Comparison of ENCODE assay signal across 27 mouse cellular contexts in the genomic region with DNA sequence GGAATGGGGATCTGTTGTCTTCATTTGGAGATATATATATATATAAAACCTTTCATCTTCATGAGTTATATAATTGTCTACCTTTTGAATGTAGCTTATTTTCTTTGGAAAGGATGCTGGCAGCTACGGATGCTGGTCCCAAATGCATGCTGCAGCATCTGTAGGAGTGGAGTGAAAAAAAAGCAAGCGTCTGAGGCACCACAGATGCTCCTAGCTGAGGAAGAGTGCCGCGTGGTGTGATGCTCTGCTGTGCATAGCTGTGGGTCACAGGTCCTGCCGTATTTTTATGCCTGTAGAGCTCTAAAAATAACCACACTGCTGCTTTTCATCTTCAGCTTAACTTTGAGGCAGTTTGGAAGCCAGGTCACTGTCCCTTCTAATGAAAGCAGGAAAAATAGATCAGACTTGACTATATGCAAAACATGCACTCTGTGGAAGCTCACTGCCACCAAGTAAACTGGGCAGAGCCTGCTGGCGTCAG. TPM values are rescaled to one million over a fixed set of nuclear protein-coding genes. Genes with fewer than 3 reads are reported as not detected.
"Had no signal": no experiment of that assay in that cellular context is flagged by ENCODE, and none has a peak within 500 bp of the region (broad histone marks: within the 10 kb centered on the region; RNA-seq: fewer than 3 reads in every experiment).

Rd3l (minus strand) TSS at position 431 of the 481 bp plus-strand sequence.

- DNase-seq: kidney, postnatal 14 days; kidney, postnatal 4 days; left cerebral cortex, postnatal 4 days; liver, postnatal 0 days; lung, postnatal 10 days; lung, postnatal 36 days; right cerebral cortex, postnatal 25 days; spleen, adult 18-20 months; thymus, postnatal 25 days had no signal

- H3K27me3 ChIP-seq: limb, embryonic 15.5 days; lung, embryonic 15.5 days; midbrain, embryonic 13.5 days; neural tube, embryonic 13.5 days; stomach, embryonic 15.5 days had no signal

- H3K27ac ChIP-seq: limb, embryonic 12.5 days; limb, embryonic 15.5 days; liver, embryonic 14.5 days; lung, embryonic 15.5 days; midbrain, embryonic 10.5 days; midbrain, embryonic 13.5 days; neural tube, embryonic 13.5 days; stomach, embryonic 15.5 days had no signal

- H3K9me3 ChIP-seq: limb, embryonic 12.5 days; limb, embryonic 15.5 days; lung, embryonic 15.5 days; megakaryocyte, embryonic 14.5 days; midbrain, embryonic 10.5 days; midbrain, embryonic 13.5 days; neural tube, embryonic 13.5 days; stomach, embryonic 15.5 days had no signal

- H3K36me3 ChIP-seq: limb, embryonic 12.5 days; limb, embryonic 15.5 days; lung, embryonic 15.5 days; midbrain, embryonic 10.5 days; midbrain, embryonic 13.5 days; neural tube, embryonic 13.5 days; stomach, embryonic 15.5 days had no signal

- H3K4me2 ChIP-seq: limb, embryonic 12.5 days; limb, embryonic 15.5 days; liver, embryonic 11.5 days; lung, embryonic 15.5 days; midbrain, embryonic 13.5 days; neural tube, embryonic 13.5 days; stomach, embryonic 15.5 days had no signal

- ATAC-seq: liver, postnatal 0 days; midbrain, embryonic 13.5 days; midbrain, embryonic 16.5 days had no signal

- H3K4me3 ChIP-seq: limb, embryonic 12.5 days; limb, embryonic 15.5 days; lung, embryonic 15.5 days; megakaryocyte, embryonic 14.5 days; midbrain, embryonic 10.5 days; midbrain, embryonic 13.5 days; myocyte; neural tube, embryonic 13.5 days; stomach, embryonic 15.5 days had no signal

- H3K9ac ChIP-seq: limb, embryonic 12.5 days; limb, embryonic 15.5 days; liver, embryonic 14.5 days; liver, postnatal 0 days; lung, embryonic 15.5 days; midbrain, embryonic 13.5 days; neural tube, embryonic 13.5 days; stomach, embryonic 15.5 days had no signal

RNA-seq across cellular contexts. Expression of gene Rd3l, which starts in this region (rescaled TPM):
- total RNA-seq: left cerebral cortex, adult 8-10 months; left cerebral cortex, postnatal 14 days; left cerebral cortex, postnatal 4 days; monocyte, adult 5-6 weeks; neutrophil, adult 5-6 weeks had no signal
- polyA plus RNA-seq: kidney, embryonic 16.5 days; limb, embryonic 12.5 days; limb, embryonic 15.5 days; liver, embryonic 11.5 days; liver, embryonic 14.5 days; liver, postnatal 0 days; lung, embryonic 15.5 days; midbrain, embryonic 10.5 days; midbrain, embryonic 13.5 days; midbrain, embryonic 16.5 days; myocyte; neural tube, embryonic 13.5 days; stomach, embryonic 15.5 days; thymus, postnatal 0 days had no signal
